Mouse (Mus musculus) myocyte (in vitro differentiated cells): ENCODE data around the gene Amer3.

ENCODE experiments used
- E2F4 ChIP-seq: IDR thresholded peaks from one replicate; pipeline ENCODE4 v1.6.1; 2011; ENCODE audit warnings: mild to moderate bottlenecking, control low read depth, moderate library complexity; ENCODE audit not compliant: insufficient read depth
- USF1 ChIP-seq: IDR thresholded peaks from one replicate; pipeline ENCODE4 v1.6.1; 2011; ENCODE audit warnings: low read depth, mild to moderate bottlenecking, control low read depth, moderate library complexity

GRCm38 (mm10) chr1:34553690-34554089 lies 25.8 kb upstream of the Amer3 start:
- TF ChIP-seq USF1 (no peak), E2F4 (no peak)
